Mouse (Mus musculus) gastrocnemius, adult 8-10 months (tissue): Measurements from ENCODE around the gene Olfr462. TPM values are rescaled to one million over a fixed set of nuclear protein-coding genes. Genes with fewer than 3 reads are reported as not detected.

Source experiments
- DNase-seq, 2 experiments: peaks; one replicate each; pipeline ENCODE4 v3.0.0; 2022; ENCODE audit warnings: low spot score in 2 of 2
- total RNA-seq, 4 experiments: library from RNA; stranded (reverse); gene quantifications; 2 replicates each; pipeline ENCODE4 v1.2.4; 2022

Gene Olfr462
- total RNA-seq, 4 experiments from 2014 or later = not detected

- no peak for DNase-seq
These were observed 44.2 kb downstream of the Olfr462 start for GRCm38 (mm10) chr11:87847884-87848283.

- DNase-seq = no peak
These were observed 45.0 kb downstream of the Olfr462 start for GRCm38 (mm10) chr11:87846968-87847600.

GRCm38 (mm10) chr11:87841436-87841835, 50.6 kb downstream of the Olfr462 start:
- no peak for DNase-seq

- DNase-seq = no peak
These were observed 51.4 kb downstream of the Olfr462 start for GRCm38 (mm10) chr11:87840676-87841075.

Other genes starting within 250 kb of the Olfr462 start
- gene Rnf43, start 229.5 kb downstream of the Olfr462 start, total RNA-seq = 1 to 10 TPM in 3 of 4 experiments, under 1 TPM in 1; 0.92 to 1.7 (median 1.6) TPM
- 10 to 100 TPM; 33.6 to 41.0 (median 36.9) TPM for gene Supt4a, start 154.7 kb downstream of the Olfr462 start, total RNA-seq
- not detected for gene Tspoap1, start 131.7 kb downstream of the Olfr462 start, total RNA-seq
- gene Mpo, start 98.7 kb downstream of the Olfr462 start, total RNA-seq = not detected
- gene Lpo, start 64.0 kb downstream of the Olfr462 start, total RNA-seq = not detected
- gene Mks1, start 39.1 kb downstream of the Olfr462 start, total RNA-seq = 1 to 10 TPM; 1.3 to 3.0 (median 1.6) TPM
- not detected for gene Epx, start 16.7 kb downstream of the Olfr462 start, total RNA-seq
- gene Olfr463, start 5.1 kb upstream of the Olfr462 start, total RNA-seq = not detected
- gene Olfr464, start 28.7 kb upstream of the Olfr462 start, total RNA-seq = not detected
- gene Dynll2, start 95.3 kb upstream of the Olfr462 start, total RNA-seq = 100 to 1,000 TPM; 201 to 320 (median 253) TPM
- gene Srsf1, start 155.1 kb upstream of the Olfr462 start, total RNA-seq = 10 to 100 TPM; 52.7 to 62.4 (median 59.0) TPM
- gene Vezf1, start 176.0 kb upstream of the Olfr462 start, total RNA-seq = 100 to 1,000 TPM in 1 of 4 experiments, 10 to 100 TPM in 3; 98.6 to 102 (median 98.9) TPM
- gene Cuedc1, start 205.8 kb upstream of the Olfr462 start, total RNA-seq = 100 to 1,000 TPM; 108 to 156 (median 116) TPM